Mouse (Mus musculus) right cerebral cortex, postnatal 10 days (tissue): ENCODE data around the gene 4930568D16Rik.

Experiments used
- DNase-seq, 2 experiments: peaks; one replicate each; pipeline ENCODE4 v3.0.0; 2021; ENCODE audit warnings: low spot score in 2 of 2

The 4930568D16Rik gene

DNA sequence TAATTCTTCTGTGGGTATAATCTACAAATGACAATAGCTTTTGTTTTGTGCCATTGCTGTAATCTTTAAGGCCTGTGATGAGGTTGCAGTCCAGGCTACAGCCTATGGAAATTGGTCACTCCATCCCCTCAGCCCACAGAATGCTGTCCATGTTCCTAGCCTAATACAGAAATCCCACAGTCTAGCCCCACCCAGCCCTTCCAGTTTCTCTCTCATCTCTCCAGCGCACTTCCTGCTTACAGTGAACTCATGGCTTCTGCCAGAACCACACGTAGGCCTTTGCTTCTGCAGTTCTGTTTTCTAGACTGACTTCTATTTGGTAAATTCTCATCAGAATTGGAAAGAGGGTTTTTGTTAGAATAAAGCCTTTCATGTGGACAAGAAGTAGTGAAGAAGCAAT lies 21.5 kb downstream of the 4930568D16Rik start:
- no peak for DNase-seq

DNA sequence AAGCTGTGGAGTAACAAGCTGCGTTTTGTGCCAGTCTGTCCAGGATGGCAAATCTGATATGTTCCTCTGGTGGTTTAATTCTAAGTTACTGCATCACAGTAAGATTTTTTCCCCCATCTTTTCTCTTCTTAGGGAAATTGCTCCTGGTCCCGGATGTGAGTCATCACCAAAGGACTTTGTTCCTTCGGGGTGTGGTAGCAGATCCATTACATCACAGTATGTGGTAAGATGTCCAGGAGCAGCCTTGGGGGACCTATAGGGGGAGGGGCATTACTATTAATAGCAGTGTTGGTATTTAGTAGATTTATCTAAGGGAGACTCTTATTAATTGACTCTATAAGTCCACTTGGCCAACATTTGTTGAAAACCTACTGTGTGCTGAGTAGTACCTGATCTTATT lies 24.9 kb downstream of the 4930568D16Rik start:
- no peak for DNase-seq

DNA sequence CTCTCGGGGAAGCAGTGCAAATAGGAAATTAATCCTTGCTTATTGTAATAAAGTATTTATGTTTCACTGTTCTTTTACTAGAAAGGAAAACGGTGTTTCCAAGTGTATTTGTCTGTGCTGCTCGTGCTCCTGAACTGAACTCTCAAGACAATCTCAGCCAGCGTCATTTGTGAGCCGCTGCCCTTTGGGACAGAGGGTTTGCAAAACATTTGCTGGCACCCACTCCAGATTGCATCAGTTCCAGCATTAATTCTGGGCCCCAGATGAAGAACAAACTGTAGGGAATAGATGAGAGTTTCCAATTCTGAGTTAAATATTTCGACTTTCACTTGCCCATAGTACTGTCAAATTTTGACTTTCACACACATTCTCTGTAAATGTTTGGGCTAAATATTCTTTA lies 28.8 kb downstream of the 4930568D16Rik start:
- no peak for DNase-seq

DNA sequence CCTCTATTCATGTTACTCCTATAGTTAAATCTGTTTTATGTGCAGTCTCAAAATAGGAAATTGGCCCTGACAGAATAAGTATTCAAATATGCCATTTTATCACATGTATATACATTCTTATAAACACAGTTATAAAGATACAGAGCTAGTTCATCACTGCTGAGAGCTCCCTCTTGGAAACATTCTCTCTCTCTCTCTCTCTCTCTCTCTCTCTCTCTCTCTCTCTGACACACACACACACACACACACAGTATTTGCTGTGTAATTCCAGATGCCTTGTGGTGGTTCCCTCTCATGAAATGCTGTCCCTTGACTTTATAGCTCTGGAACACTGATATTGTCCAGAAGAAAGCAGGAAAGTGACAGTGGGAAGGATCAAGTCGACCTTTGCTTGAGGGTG lies 29.5 kb downstream of the 4930568D16Rik start:
- no peak for DNase-seq

DNA sequence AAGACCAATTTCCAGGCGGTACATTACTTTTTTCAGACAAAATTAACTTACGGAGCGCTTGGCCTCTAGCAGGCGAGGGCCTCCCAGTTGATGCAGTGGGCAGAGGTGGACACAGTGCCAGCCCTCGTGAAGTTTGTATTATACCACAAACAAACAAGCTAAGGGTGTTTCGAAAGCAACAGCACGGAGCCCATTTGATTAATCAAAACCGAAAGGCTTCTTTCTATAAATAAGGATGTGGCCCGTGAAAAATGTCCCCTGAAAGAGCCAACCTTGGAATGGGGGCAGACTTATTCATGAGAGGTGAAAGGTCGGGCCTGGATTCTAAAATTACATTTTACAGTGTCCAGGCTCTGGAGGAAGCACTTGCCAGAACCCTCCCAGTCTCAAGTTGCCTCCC lies 30.1 kb downstream of the 4930568D16Rik start:
- no peak for DNase-seq

DNA sequence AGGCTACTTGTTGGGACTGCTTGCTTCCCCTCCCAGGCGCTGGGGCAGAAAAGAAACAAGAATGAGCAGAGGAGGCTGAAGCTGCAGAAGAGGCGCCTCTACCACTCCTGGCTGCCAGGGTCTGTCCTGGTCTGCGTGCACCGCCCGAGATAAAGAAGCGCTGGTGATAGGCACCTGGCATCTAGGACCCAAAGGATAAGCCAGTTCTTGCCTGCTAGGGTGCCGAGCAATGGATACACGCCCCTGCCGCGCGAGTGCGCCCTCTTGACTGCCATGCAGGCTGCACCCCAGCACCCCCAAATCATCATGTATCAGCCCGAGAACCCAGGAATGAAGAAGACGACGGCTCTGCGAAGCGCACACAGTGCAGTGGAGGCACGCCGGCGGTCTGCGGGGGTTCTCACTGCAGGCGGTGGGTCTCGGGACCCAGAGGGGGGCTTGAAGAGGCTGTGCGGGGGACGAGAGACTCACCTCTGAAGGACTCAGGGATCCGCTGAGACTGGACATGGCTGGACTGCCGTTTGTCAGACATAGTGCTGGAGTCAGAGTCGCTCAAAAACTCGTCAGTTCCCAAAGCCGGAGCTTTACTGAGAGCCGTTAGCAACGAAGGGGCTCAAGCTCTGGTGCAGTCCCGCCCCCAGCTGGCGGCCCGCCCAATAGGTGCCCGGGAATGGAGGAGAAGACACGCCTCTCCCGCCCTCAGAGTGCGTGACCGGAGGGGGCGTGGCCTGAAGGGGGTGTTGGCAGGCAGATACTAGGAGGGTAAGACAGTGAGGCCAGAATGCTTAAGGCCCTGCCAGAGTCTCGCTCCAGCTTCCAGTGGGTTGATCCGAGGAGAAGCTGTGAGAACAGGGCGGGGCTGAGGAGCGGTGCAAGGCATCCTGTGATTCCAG lies 30.9 kb downstream of the 4930568D16Rik start, which contains the start of gene Stom:
Gene Stom (minus strand): TSS at position 589 of the 893 bp plus-strand sequence.
- DNase-seq, result peak; percentile 98 to 99

DNA sequence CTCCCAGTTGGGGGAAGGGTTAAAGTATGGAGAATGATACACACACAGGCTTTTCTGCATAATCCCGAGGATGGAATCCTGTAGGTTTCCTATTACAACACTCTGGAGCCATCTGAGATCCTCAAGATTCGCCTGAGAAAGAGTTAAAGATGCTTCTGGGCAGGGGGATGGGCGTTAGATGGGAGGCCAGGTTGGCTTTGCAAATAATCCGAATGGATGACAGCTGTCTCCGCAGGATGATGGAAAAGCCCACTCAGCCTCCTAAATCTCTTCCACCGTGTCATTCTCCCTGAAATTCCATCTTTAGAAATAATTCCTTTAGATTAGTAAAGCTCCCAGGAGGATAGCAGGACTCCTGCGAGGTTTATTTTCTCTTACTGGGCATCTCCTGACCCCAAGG lies 31.9 kb downstream of the 4930568D16Rik start:
- no peak for DNase-seq

DNA sequence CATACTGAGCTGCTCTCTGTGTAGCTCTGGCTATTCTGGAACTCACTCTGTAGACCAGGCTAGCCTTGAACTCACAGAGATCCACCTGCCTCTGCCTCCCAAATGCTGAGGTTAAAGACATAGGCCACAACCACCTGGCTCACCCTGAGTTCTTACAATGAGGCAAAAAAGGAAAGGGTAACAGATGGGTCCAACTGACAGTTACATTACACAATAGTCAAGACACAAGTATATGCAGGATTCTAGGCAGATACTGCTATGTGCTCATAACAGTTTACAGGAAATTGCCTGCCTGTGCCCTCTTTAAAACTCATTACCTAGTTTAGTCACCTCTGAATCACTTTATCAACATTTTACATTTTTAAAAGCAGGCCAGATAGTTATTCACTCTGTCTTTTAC lies 33.9 kb downstream of the 4930568D16Rik start:
- no peak for DNase-seq

DNA sequence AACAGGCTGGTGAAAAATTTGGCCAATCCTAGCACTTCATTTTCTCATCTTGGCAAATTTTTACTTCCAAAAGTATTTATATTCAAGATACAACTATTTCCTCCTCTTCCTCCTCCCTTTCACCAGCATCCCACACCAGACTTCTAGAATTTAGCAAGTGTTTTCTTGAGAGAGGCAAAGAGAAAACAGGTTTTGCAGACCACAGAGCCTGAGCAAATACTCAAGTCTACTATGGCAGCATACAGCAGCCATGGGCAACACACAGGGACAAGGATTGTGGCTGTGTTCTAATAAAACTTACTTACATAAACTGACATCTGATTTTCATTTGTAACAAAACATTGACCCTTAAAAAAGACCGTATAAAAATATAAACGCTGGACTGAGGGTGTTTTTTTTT lies 36.3 kb downstream of the 4930568D16Rik start:
- no peak for DNase-seq

DNA sequence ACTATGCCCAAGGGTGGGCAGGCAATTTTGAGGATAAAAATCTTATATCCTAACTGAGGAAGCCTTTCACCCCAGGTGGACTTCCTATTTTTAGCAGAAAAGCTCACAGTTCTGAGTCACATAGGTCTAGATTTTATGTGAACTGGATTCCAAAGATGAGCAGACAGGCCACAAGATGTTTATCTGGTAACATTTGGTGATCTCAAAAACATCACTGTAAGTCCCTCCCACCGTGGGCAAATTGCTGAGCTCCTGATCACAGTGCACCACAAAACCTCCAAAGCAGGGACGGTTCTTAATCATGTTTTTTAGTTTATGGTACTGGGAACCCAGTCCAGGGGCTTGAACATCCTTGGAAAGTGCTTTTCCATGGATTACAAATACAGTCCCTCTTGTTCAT lies 38.5 kb downstream of the 4930568D16Rik start:
- DNase-seq, result no peak

DNA sequence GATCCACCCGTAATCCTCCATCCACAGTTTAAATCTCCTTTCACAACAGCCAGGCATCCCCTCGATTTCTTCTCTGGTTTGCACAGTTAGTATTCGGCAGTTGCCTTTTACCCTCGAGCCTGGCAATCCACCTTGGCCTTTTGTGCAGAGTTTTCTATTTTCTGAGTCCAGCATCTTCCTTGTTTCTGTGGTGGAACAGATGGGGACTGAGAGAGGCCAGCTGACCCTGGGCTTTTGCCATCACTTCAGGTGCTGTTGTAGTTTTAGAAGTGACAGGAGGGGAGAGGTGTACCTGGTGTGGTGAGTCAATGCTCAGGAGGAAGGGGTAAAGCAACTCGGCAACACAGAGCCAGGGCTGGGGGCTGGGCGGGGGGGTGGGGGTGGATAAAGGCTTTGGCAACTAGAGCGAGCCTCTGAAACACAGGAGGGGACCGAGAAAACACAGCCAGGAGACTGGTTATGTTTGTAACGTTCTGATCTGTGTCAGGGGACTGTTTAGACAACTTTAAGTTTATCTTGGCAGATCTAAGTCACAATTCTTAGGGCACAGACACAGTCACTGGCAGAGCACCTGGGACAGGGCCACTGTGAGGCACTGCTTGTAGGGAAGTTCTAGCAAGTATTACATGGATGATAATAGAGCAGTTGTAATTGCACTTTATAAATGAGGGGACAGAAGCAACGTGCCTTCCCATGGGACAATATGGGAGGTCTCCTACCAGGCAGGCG lies 39.3 kb downstream of the 4930568D16Rik start:
- no peak for DNase-seq

DNA sequence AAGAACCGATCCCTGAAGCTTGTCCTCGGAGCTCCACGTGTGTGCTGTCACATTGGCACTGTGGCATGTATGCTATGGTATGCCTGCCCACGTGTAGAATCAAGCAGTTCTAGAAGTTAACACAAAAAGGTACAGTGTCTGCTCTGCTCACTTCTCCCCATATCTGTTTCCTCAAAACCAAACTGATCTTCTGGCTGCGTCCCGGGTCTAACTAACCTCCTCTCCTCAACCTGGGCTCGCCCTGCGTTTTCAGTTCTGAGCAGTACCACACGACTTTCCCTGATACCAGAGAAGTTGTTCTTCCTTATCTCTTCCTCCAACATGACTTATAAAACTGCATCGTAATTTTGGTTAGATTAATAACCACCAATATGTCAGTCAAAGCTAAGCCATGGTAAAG lies 39.9 kb downstream of the 4930568D16Rik start:
- no peak for DNase-seq

DNA sequence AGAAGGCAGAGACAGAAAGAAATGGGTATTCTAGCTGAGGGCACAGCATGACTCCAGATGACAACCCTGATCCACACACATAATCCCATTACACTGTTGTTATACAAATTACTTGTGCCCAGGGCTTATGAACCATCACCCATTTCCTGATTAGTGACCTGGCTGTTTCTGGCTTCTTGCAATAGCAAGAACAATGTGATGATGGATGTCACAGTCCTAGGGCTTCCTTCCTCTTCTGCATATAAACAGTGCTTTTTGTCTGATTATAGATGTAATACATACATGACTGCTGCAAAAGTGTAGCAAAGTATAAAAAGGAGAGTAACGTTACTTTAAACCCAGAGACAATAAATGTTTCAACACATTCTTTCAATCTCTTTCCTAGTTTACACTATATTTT lies 40.6 kb downstream of the 4930568D16Rik start:
- no peak for DNase-seq

DNA sequence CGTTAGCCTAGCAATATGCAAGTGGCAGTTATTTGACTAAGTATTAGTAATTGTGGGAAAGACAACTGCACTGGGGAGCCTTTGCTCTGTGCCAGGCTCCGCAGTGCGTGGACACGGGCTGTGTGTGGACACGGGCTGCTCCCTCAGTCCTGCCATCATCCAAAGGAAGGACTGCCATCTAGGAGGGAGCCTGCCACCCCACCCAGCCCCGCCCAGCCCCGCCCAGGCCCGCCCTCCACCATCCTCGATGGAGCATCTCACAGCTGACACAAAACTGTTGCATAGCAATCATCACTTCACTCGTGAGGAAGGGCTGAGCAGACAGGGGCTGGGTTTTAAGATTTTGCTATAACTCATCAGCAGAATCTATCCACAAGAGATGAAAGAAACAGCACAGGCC lies 41.6 kb downstream of the 4930568D16Rik start:
- no peak for DNase-seq

DNA sequence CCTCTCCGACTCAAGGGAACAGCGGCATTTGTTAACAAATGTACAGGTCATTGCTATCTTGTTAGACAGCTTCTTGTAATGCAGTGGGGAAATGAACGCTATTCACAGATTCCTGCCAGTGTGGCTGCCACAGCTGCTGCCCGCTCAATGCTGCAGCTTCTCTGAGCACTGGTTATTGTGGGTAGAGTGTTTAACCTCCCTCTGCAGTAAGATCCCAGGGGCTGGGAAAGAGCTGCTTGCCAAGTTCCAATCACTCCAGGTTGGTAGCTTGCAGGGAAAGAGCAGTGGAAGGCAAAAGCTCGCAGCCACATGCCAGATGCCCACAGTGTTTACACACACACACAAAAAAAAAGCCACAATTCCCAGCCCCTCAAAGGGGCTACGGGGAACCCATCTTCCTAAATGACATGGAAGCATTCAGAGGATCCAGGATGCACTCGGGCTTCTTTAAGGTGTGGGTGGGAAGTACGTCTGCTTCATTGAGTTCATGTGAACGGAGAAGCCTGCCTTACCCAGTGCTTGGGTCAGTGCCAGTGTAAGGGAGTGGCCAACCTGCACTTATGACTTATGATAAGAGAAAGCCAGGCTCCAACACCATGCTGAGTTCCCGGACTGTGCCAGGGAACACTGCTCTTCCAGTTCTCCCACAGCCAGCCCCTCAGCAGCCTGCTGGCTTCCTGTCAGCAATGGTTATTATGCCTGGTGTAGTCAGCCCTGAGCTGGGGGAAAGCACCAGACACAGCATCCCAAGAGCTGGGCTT lies 44.9 kb downstream of the 4930568D16Rik start:
- DNase-seq, result peak; percentile 40 to 42

DNA sequence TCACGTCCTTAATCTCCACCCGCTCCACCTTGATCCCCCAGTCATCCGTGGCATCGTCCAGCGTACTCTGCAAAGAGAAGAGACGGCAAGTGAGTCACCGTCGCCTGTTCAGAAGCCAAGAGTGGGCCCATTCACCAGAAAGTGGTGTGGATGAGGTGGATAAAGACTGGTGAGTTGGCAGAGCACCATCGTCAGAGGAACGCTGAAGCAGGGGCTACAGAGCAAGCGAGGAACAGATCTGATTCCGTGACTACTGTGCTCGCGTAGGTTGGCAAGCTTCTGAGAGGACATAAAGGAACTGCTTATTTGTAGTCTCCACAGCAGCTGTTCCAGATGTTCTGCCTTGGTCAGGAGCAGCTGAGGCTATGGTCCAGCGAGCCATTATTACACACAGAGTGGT lies 47.1 kb downstream of the 4930568D16Rik start:
- DNase-seq, result no peak

DNA sequence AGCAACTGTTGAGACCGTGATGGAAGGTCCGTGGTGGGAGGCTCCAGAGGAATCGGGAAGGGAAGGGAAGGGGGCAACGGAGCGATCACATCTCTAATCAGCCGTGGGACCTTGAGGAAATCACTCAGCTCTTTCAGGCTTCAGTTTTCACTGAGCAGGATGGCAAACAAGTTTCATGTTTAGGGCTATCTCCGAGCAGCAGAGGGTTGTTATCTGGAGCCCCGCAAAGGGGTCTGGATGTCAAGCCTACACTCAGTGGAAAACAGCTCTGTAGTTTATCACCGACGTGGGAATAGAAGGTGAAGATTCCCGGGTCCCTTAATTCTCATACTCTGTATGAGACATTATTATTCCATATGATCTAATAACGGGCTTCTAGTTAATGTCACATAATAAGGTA lies 49.1 kb downstream of the 4930568D16Rik start:
- no peak for DNase-seq

DNA sequence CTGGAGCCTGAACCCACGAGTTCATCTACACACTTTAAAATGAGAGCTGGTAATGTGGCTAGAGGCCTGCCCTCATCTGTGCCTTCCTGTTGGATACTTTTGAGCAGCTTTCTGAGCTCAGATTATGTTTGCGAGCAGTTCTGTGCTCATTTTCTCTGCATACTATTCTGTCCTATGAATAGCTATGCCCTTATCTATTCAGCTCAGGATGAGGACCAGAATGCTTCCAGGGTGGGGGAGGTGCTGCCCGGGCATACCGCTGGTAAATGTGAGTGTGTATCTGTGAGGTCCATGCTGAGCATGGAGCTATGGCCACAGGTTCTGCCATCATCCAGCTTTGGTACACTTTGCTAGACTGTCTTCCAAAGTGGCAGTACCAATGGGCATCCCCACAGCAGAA lies 49.9 kb downstream of the 4930568D16Rik start:
- DNase-seq, result no peak

DNA sequence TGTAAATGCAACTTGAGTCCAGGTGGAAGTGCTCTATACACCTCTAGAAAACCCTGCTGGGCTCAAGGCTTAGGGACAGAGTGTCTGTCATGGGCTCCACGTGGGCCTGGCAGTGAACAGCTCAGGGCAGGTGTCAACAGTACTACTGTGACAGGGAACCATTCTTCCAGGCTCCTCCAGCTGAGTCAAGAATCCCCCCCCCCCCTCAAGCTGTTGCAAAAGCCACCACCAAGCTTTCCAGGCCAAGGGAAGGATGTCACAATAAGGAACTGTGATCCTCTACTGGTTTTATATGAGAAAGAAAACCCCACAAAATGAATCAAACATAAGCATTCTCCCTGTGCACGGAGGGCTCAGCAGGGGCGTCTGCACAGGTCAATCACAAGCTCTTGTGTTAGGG lies 53.2 kb downstream of the 4930568D16Rik start:
- DNase-seq, result no peak

DNA sequence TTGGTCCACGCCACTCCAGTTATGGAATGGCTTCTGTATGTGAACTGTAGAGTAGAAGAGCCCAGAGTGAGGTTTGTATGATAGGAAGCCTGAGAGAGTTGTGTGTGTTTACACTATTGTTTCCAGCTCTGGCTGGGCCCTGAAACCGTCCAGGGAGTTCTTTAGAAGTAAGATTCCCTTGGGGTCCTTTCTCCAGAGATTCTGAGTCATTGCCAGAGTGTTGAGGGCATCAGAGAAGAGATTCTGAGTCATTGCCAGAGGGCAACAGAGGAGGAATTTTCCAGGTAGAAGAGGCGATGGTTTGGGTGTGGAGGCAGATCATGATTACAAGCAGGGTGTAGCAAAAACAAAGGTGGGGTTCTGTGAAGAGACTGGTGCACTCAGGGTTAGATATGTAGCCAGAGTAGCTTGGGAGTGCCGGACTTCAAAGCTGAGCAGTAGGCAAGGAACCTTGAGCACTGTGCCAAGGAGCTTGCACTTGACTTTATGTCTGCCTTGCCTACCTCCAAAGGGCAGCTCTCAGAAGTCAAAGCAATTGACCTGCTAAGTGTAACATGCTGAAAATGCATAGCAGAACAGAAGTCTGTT lies 57.5 kb downstream of the 4930568D16Rik start:
- no peak for DNase-seq

DNA sequence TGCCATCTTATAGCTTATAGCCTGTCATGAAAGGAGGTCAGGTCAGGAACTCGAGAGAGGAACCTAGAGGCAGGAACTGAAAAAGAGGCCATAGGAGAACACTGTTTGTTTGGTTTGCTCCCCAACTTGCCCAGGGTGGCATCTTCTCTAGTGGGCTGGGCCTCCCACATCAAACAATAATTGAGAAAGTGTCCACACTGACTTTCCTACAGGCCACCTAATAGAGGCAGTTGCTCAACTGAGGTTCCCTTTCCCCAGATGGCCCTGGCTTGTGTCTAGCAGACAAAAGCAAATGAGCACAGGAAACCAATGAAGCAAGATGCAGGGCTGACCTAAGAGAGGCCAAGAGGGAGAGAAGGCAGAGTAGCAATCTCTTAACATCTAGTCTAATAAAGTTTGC lies 59.4 kb downstream of the 4930568D16Rik start:
- no peak for DNase-seq
